Mouse (Mus musculus): ENCODE results near the gene Itgb3.

GRCm38 (mm10) chr11:104609033-104609684 is 1.4 kb downstream of the Itgb3 start:
- TF ChIP-seq CTCF (IDR thresholded peaks at IDR 0.05; ENCODE audit: borderline replicate concordance, control insufficient read depth, extremely low read depth, insufficient read depth, low read length, poor library complexity): no peak
- no peak for TF ChIP-seq POLR2A (IDR thresholded peaks at IDR 0.05; ENCODE audit: control insufficient read depth, extremely low read depth, insufficient read depth, low read length, poor library complexity)

Data from thymus, adult 2 months (tissue).